Mouse (Mus musculus): ENCODE measurements around the gene Plce1. TPM values are rescaled to one million over a fixed set of nuclear protein-coding genes. Genes with fewer than 3 reads are reported as not detected.

The Plce1 gene
- polyA plus RNA-seq, 1 experiment from 2014 or later = 0.60 TPM

GRCm38 (mm10) chr19:38722982-38723381, 242.1 kb downstream of the Plce1 start:
- Histone ChIP-seq H3K4me2 (ENCODE audit: low read depth, low read length) (no peak overlapping the region), H3K27ac (ENCODE audit: low read depth) (peak overlapping the region; percentile 72), H3K36me3 (replicated peaks; ENCODE audit: insufficient read depth, low read length) (no peaks in the 10 kb centered on the region), H3K9ac (replicated peaks) (no peak overlapping the region), H3K4me1 (ENCODE audit: insufficient read depth) (no peaks in the 10 kb centered on the region; the same call in 1 of the 2 replicates), H3K9me3 (ENCODE audit: low read length) (no peaks in the 10 kb centered on the region), H3K4me3 (ENCODE audit: low read depth, low read length) (no peak overlapping the region), H3K27me3 (ENCODE audit: insufficient read depth, low read length) (no peaks in the 10 kb centered on the region)
- TF ChIP-seq EP300 (IDR thresholded peaks at IDR 0.05; ENCODE audit: low read depth) (no peak), CTCF (IDR thresholded peaks at IDR 0.05; ENCODE audit: low read depth) (no peak)
- peak; percentile 49; the same call in 1 of the 2 replicates for ATAC-seq
- WGBS (ENCODE audit: insufficient replicate concordance) = 58% methylated on average over 6 of the region's 6 CpGs
- DNase-seq = no peak

- Histone ChIP-seq H3K9me3 (ENCODE audit: low read length) (no peaks in the 10 kb centered on the region), H3K4me2 (ENCODE audit: low read depth, low read length) (no peak overlapping the region), H3K27ac (ENCODE audit: low read depth) (no peak overlapping the region), H3K4me3 (ENCODE audit: low read depth, low read length) (no peak overlapping the region), H3K27me3 (ENCODE audit: insufficient read depth, low read length) (no peaks in the 10 kb centered on the region), H3K4me1 (ENCODE audit: insufficient read depth) (no peaks in the 10 kb centered on the region; the same call in 1 of the 2 replicates), H3K36me3 (replicated peaks; ENCODE audit: insufficient read depth, low read length) (no peaks in the 10 kb centered on the region), H3K9ac (replicated peaks) (no peak overlapping the region)
- ATAC-seq (no peak), DNase-seq (no peak)
- WGBS (ENCODE audit: insufficient replicate concordance) = 69% methylated on average over 5 of the region's 5 CpGs
- TF ChIP-seq EP300 (IDR thresholded peaks at IDR 0.05; ENCODE audit: low read depth) (no peak), CTCF (IDR thresholded peaks at IDR 0.05; ENCODE audit: low read depth) (no peak)
Measured at GRCm38 (mm10) chr19:38723969-38724368, 243.1 kb downstream of the Plce1 start.

GRCm38 (mm10) chr19:38728842-38729241, 247.9 kb downstream of the Plce1 start:
- H3K9me3 ChIP-seq (ENCODE audit: low read length) = no peaks in the 10 kb centered on the region
- ATAC-seq (no peak), DNase-seq (no peak)
- H3K27me3 ChIP-seq (ENCODE audit: insufficient read depth, low read length) = no peaks in the 10 kb centered on the region
- H3K27ac ChIP-seq (ENCODE audit: low read depth) = no peak overlapping the region
- TF ChIP-seq CTCF (IDR thresholded peaks at IDR 0.05; ENCODE audit: low read depth) (no peak), EP300 (IDR thresholded peaks at IDR 0.05; ENCODE audit: low read depth) (no peak)
- WGBS (ENCODE audit: insufficient replicate concordance) = 56% methylated on average over 6 of the region's 6 CpGs
- no peaks in the 10 kb centered on the region for H3K4me1 ChIP-seq (ENCODE audit: insufficient read depth)
- no peak overlapping the region for H3K4me2 ChIP-seq (ENCODE audit: low read depth, low read length)
- H3K36me3 ChIP-seq (replicated peaks; ENCODE audit: insufficient read depth, low read length) = no peaks in the 10 kb centered on the region
- H3K9ac ChIP-seq (replicated peaks) = no peak overlapping the region
- no peak overlapping the region for H3K4me3 ChIP-seq (ENCODE audit: low read depth, low read length)

- no peaks in the 10 kb centered on the region for H3K27me3 ChIP-seq (ENCODE audit: insufficient read depth, low read length)
- H3K36me3 ChIP-seq (replicated peaks; ENCODE audit: insufficient read depth, low read length) = no peaks in the 10 kb centered on the region
- WGBS (ENCODE audit: insufficient replicate concordance) = 15% methylated on average over 3 of the region's 3 CpGs
- no peak overlapping the region for H3K4me2 ChIP-seq (ENCODE audit: low read depth, low read length)
- DNase-seq (no peak), ATAC-seq (no peak)
- H3K4me3 ChIP-seq (ENCODE audit: low read depth, low read length) = no peak overlapping the region
- H3K9ac ChIP-seq (replicated peaks) = no peak overlapping the region
- TF ChIP-seq CTCF (IDR thresholded peaks at IDR 0.05; ENCODE audit: low read depth) (no peak), EP300 (IDR thresholded peaks at IDR 0.05; ENCODE audit: low read depth) (no peak)
- no peaks in the 10 kb centered on the region for H3K9me3 ChIP-seq (ENCODE audit: low read length)
- H3K4me1 ChIP-seq (ENCODE audit: insufficient read depth) = no peaks in the 10 kb centered on the region
- no peak overlapping the region for H3K27ac ChIP-seq (ENCODE audit: low read depth)
Measured at GRCm38 (mm10) chr19:38729264-38729663, 248.4 kb downstream of the Plce1 start.

GRCm38 (mm10) chr19:38744546-38744945, 263.6 kb downstream of the Plce1 start:
- DNase-seq = peak; percentile 2

GRCm38 (mm10) chr19:38745810-38746491, 265.0 kb downstream of the Plce1 start:
- no peak overlapping the region for H3K9ac ChIP-seq (replicated peaks)
- no peak overlapping the region for H3K4me2 ChIP-seq (ENCODE audit: low read depth, low read length)
- no peak for DNase-seq
- WGBS (ENCODE audit: insufficient replicate concordance) = 38% methylated on average over 10 of the region's 10 CpGs
- ATAC-seq = no peak
- no peak overlapping the region for H3K27ac ChIP-seq (ENCODE audit: low read depth)
- no peaks in the 10 kb centered on the region for H3K27me3 ChIP-seq (ENCODE audit: insufficient read depth, low read length)
- H3K9me3 ChIP-seq (ENCODE audit: low read length) = no peaks in the 10 kb centered on the region
- no peaks in the 10 kb centered on the region for H3K36me3 ChIP-seq (replicated peaks; ENCODE audit: insufficient read depth, low read length)
- H3K4me1 ChIP-seq (ENCODE audit: insufficient read depth) = no peaks in the 10 kb centered on the region
- H3K4me3 ChIP-seq (ENCODE audit: low read depth, low read length) = no peak overlapping the region
- TF ChIP-seq CTCF (IDR thresholded peaks at IDR 0.05; ENCODE audit: low read depth) = no peak

More at GRCm38 (mm10) chr19:38744546-38744945, 263.6 kb downstream of the Plce1 start:
- 79% methylated on average over 8 of the region's 8 CpGs for WGBS (ENCODE audit: insufficient replicate concordance)
- Histone ChIP-seq H3K36me3 (replicated peaks; ENCODE audit: insufficient read depth, low read length) (no peaks in the 10 kb centered on the region), H3K4me2 (ENCODE audit: low read depth, low read length) (no peak overlapping the region), H3K27ac (ENCODE audit: low read depth) (no peak overlapping the region), H3K9ac (replicated peaks) (no peak overlapping the region), H3K27me3 (ENCODE audit: insufficient read depth, low read length) (no peaks in the 10 kb centered on the region), H3K9me3 (ENCODE audit: low read length) (no peaks in the 10 kb centered on the region), H3K4me1 (ENCODE audit: insufficient read depth) (no peaks in the 10 kb centered on the region), H3K4me3 (ENCODE audit: low read depth, low read length) (no peak overlapping the region)
- TF ChIP-seq EP300 (IDR thresholded peaks at IDR 0.05; ENCODE audit: low read depth) (no peak), CTCF (IDR thresholded peaks at IDR 0.05; ENCODE audit: low read depth) (no peak)
- no peak for ATAC-seq
